Mouse (Mus musculus) common myeloid progenitor, adult 5-6 weeks (primary cell): Measurements from ENCODE around the gene Slit3. TPM values are rescaled to one million over a fixed set of nuclear protein-coding genes. Genes with fewer than 3 reads are reported as not detected.

Experiments
- ATAC-seq: replicated peaks from 2 replicates; pipeline ENCODE4 v1.8.0; 2016; ENCODE audit warnings: low read depth, mild to moderate bottlenecking, moderate TSS enrichment, inconsistent platforms; ENCODE audit not compliant: poor library complexity, severe bottlenecking
- total RNA-seq: library from RNA; stranded (forward); fragments of 200-1000, 187-1606 nt; gene quantifications from 2 replicates; pipeline ENCODE4 v1.2.3, GENCODE M21; 2017

Gene Slit3
- total RNA-seq, 1 experiment from 2014 or later, result not detected

DNA sequence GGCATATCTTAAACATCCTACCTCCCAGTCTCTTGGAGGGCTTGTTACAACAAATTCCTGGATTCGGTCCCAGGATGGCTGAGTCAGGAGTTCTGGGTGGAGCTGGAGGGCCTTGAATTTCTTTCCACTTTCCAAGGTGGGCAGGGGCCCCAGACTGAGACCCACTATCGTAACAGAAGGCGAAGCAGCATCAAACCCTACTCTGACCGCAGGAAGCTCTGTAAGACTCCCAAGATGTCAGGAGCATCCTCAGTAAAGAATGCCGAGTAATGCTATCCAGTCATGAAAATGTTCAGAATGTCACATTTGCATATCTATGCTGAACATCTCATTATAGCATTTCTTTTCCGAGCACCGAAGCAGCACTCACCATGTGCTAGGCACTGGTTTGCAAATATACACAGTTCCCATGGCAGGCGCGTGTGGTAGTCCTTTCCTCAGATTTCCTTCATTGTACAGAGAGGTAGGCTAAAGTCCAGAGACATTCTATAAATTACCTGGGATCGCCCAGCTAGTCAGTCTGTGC, 140.6 kb downstream of the Slit3 start:
- no peak for ATAC-seq

DNA sequence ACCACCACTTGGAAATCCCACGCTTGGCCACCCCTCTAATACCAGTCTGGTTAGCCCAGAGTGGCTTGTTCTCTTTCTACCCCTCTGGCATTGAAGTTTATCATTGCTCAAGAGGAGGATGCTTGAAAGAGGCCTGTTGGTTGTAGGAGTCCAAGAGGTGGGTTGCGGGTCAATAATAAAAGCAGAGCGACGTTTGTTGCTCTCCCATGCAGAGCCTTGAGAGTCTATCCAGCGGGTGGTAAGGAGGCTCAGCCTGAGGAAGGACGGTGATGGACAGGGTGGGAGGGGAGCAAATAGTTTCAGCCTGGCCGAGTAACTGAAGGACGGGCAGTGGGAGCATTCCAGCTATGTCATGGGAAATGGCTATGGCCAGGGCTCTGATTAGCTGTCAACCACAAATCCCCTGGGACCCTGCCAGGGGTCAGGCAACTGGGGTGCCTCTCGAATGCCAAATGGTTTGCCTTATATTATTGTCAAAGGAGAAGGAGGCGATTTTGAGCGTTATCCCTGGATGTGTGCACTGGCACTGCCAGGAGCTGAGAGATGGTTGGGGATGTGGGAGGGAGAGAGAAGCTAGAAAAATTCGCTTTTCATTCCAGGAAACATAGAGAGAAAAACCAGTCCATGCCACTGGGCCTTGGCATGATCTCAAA, 141.4 kb downstream of the Slit3 start:
- no peak for ATAC-seq

DNA sequence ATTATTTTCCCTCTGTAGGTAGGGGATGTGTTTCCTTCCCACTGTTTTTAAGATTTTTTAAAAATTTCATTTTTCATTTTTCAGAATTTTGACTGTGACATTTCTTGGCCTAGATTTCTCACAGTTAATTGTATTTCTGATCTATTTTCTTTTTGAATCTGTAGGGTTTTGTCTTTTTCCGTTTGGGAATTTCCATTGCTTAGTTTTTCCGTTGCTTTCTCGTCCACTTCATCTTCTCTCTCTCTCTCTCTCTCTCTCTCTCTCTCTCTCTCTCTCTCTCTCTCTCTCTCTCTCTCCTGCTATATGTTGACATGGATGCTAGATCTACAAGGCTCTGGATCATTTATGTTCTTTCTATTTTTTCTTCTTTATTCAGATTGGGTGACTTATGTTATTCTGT, 143.7 kb downstream of the Slit3 start:
- ATAC-seq, result no peak

DNA sequence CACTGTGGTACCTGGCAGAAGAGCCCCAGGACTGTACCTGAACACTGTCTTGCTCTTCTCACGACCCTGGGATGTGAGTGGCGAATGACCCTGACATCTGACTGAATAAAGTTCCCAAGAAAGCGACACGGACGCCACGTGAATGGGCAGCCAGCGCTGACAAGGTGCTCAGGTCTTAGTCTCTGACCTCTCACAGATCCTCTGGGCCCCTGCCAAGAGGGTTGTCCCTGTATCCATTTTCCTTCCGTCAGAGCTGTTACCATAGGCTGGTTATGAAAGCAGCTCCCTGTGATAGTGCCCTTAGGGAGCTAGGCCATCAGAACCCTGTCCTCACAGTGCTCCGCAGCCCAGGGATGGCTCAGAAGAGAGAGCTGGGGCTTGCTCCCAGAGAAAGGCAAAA, 149.4 kb downstream of the Slit3 start:
- ATAC-seq, result no peak

DNA sequence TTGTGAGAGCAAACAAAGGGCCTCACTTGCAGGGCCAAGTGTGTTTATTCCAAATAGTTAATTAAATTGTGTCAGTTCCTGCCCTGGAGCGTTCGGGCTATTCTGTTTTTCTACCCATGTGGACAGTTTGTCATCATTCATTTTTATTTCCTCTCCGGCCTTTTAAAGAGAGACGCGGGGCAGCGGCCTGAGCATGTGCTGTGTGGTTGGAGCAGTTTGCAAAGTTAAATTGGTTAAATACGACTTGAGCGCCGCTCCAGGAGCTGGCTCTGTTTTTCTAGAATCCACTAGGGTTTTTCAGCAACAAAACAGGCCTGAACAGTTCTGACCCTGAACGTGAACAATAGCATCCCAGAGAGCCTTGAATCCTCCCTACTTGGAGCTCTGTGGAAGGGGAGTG, 152.4 kb downstream of the Slit3 start:
- ATAC-seq, result no peak

DNA sequence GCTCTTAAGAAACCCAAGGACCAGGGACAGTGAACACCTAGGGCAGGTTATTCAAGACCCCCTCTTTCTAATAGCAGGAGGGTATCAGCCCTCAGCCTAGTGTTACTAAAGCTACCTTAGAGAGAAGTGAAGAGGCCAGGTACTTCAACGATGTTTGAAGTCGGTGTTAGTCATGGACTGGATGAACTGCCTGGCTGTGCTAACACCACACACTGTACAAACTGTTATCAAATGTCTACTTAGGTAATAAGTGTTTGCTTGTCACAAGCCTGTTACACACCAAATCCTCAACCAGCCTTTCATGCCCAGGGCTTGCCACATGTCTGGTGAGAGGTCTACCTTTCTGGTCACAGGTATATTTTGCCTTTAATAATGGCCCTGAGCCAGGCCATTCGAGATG, 153.0 kb downstream of the Slit3 start:
- ATAC-seq, result no peak

DNA sequence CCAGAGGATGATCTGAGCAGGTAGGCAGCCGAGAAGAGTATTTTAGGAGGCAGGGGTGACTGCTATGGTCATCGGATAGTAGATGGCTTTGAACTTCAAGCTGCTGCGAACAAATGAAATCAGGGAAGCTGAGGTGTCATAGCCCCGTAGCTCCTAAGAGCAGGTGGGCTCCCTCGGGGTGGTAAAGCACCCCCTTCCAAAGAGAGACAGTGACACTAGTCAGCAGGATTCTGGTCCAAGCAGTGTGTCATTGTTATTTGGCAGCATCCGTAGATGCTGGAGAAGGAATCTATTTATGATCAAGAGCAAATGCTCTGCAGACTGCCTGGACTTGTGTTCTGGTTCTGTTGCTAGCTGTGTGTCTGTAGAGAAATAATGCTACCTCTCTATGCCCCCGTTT, 154.3 kb downstream of the Slit3 start:
- no peak for ATAC-seq

DNA sequence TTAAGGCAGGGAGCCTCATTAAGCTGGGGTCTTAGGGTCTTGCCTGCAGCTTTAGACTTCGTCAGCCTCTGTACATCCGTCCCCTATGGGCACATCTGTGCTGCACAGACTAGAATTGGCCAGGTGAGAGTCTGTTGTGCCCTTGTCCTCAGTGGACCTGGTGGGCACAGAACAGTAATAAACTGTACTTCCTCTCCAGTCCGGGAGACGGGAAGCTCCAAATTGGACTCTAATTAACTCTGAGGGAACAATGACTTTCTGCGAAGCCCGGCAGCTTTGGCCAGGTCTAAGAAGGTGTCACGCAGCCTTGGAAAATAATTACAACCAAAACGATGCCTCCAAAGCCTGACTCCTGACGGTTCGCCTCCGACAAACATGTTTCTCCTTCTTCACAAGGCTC, 155.0 kb downstream of the Slit3 start:
- no peak for ATAC-seq

DNA sequence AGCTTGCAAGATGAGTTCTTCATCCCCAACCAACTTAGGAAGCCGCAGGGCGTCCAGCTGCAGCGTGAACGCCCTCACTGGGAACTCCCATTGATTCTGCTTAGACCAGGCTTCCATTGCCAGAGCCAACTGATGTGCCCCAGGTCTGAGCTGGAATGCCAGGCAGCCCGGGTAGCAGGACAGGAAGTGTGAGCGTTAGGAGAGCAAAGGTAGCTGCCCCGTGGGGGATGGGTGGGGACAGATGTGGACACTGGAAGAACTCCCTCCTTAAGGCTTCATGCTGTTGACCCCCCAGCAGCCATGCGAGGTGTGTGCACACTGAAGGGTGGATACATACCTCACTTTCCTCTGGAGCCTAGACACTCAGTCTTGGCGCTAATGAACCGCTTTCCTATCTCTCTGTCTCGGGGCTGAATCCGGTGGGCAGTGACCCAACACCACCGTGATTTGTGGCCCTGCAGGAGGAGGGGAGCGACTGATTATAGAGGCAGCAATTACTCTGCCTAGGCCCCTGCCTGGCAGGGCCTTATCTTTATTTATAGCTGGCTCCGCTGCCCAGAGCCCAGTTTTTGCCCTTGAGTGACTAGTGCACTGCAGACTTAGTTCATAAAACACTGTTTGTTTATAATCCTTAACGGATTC, 157.2 kb downstream of the Slit3 start:
- no peak for ATAC-seq

DNA sequence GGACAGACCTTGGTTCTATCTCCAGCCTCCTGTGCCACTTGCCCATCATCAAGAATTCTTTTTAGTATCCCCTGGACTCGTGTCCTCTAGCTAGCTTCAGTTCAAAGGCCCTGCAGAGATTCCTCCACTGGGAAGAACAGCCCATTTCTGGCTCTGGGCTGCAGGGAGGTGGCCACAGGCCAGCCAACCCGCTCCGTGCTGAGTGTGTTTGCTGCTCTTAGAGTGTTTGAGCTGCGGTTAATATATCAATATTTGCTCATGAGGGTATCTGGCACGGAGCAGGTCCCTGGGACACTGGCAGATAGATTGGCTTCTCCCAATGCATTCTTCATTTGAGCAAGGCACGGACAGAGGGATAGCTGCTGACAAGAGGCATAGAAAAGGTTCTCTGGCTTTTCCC, 159.8 kb downstream of the Slit3 start:
- no peak for ATAC-seq

DNA sequence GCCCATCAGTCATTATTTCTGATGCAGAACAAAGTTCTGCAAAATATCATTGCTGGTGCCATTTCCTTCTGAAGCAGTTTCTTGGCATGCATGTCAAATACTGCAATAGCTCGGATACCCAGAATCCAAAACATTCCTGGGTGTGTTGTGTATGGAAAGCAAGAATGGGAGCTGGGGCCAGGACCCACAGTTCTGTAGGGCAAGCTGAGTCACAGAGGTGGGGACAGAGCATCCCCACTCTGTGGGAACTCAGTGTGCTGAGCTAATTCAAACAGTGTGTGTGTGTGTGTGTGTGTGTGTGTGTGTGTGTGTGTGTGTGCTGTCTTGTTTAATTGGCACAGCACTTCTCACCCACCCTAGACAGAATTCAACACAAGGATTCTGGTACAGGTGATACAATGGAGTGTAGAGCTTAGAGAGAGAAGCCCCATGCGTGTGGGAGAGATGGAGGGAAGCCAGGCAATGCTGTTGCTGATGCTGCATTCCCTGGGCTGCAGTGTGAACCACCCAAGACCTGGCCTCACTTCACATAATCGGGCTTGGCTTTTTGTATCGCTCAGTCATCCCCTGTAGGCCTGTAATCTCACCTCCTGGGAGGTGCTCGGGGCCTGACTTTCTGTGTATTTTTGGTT, 161.1 kb downstream of the Slit3 start:
- ATAC-seq, result no peak

DNA sequence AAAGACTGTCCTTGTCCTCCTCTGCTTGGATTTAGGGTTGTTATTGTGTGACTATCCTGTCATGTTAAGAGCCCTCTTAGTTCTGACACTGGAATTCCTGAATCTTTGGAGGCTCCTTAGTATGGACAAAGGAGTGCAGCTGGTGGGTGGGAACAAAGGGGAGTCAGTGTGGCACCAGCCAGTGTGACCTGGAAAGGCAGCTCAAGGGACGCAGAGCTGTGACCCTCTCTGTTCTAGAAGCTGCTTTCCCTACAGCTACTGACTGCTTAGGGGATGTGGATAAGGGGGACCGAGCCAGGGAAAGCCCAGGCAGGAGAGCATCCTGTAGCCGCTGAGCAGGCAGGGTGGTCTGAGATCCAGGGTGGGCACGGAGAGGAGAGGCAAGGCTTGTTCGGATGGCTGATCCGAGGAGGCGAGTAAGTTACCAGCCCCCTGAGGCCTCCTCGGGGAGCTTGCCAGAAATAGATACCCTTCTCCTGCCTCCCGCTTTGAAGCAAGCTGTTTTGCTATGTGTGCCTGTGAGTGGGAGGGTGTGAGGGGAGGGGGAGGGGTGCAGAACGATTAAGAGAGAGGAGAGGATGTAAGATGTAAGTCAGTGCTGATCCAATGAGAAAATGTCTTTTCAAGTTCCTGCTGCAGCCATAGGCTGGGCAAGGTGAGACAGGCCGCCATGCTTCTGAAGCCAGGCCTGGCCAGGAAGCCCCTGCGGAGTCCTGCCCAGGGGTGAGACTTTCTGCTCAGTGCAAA, 162.0 kb downstream of the Slit3 start:
- no peak for ATAC-seq

DNA sequence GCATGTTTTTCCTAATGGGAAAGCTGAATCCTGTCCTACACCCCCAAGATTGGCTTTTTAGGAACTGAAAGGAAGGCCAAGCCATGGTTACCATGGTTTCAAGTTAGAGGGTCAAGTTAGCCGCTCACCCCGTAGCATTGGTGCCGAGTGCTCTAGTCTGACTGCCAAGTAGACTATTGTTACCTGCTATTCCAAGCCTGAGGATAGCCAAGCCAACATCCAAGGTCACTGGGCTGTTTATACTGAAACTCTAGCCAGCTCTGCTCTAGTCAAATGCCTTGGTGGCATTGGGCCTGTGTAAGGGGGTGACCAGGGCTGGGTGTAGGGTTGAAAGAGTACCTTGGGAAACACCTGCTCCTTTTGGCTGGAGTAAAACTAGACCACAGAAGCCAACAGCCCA, 162.7 kb downstream of the Slit3 start:
- no peak for ATAC-seq

DNA sequence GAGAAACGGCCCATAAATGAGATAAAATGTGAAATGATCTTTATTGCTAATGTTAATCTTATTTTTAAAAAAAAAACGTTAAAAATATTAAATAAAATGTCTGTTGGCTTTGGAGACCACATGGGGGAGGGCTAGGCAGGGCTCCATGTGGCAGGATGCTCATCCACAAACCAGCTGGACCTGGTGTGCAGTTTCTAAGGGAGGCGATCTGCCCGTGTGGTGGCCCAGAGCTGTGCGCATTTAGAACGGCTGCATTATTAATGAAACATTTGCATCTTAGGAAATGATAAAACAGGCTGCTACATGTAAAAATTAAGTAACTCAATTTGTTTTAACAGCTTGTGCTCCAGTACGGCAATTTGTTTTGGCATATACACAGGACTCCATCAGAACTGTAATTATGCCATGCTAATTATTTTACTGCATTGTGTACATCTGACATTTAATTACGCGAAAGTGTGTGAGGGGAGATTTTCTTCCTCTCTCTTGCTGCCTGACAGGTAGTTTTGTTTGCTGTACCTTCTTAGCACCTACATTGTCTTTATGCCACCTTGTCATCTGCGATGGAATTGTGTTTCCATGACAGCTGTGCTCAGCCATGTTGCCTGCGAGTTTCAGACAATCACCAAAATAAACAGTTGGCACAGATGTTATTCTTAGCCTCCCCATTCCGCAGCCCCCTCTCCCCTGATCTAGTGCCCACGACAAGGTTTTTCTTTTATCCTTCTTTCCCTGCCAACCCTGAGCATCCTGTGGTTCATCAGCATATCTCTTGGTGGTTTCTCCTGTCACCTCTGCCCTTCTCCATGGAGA, 165.8 kb downstream of the Slit3 start:
- ATAC-seq, result no peak

DNA sequence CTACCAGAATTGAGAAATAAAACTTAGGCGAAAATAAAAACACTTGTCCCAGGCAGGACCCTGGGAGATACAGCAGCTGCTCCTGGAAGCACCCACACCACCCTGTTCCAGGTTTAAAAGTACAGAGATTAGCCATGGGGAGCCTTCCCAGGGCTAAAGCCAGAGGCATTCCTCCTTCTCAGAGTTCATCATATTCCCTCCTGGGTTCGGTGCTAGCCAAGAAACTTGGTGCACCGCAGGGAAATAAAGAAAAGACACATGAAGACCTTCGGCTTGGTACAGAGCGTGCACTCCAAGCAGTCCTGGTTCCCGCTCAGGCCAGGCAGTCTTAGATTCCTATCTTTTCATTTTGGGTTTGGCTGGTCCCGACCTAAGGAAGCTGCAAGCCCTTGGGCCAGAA, 167.0 kb downstream of the Slit3 start:
- no peak for ATAC-seq

DNA sequence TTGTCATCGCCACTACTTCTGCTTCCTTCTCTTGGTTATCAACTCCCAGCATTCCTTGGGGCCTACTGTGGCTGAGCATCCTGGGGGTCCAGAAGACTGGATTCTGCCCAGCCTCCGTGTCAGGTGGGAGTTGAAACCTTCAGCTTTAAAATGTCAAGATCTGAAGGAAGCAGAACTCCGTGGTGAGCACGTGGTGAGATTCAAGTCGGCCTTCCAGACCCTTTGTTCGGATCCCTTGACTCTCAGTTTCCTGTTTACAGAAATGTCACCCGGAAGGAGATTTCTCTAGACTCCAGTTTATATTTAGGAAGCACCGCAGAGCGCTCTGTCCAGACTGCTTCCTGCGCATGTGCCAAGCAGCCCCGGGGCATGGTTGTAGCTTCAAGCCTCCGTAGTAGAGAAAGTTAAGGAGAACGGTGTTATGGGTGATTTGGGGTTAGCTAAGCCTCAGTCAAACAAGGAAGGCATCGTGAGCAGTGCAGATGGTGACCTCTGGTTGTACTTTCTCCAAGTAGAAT, 167.8 kb downstream of the Slit3 start:
- ATAC-seq, result no peak

DNA sequence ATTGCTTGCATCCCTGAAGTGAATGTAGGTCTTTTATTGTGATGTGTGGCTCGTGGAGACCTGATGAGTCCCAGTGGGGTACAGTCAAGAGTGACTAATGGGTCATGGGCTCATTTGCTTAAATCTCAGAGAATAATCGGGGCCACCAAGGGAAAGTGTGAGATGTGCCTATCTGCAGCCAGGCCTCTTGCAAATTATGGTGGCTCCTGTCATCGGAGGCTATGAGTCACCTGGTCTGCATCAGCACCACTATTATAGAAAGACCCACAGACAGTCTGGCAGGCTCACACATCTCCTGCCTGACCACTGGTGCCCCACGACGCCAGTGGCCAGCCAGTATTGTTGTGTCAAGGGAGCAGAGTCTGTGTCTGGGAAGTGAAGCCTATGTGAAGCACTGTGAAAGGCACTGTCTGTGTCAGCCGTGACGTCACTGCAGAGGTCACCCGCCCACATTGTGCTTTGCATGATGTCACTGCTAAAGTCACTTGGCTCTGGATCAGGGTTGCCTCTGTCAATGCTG, 171.3 kb downstream of the Slit3 start:
- ATAC-seq, result no peak

DNA sequence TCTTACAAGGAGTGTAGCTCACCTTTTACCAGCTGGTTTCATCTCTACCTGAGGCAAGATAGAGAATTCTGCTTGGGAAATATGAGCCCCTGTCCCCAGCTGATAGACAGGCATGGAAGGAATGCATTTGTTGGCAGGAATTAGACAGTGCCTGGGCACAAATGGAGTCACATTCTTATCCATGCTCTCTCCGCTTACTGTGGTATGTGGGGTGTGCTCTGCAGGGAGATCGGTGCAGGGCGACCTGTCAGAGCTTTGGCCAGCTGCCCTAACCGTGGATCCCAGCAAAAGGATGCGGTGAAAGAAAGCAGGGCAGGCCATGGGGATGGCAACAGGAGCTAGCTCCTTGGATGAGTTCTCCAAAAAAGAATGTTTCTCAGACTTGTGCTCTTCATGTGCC, 172.2 kb downstream of the Slit3 start:
- no peak for ATAC-seq

DNA sequence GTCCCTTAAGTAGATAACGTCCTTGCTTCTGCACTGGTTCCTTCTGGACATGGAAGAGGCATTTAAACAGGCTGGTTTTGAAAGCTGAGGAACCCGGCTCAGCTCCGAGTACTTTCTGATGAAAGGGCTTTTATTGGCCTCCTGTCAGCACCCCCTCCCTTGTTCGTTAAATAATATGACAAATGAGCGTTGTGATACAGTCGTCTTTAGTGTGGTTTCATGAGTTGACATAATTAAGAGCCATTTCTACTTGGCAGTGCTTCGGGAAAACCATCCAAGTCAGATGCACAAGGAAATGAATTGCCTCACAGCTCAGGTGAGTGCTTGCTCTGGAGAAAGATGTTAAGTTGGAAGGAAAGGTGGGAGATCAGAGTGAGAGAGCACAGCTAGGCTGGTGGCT, 173.6 kb downstream of the Slit3 start:
- no peak for ATAC-seq
